Mouse (Mus musculus): Measurements from ENCODE around the gene Fbll1. TPM values are rescaled to one million over a fixed set of nuclear protein-coding genes. Genes with fewer than 3 reads are reported as not detected.

Fbll1 gene
- polyA plus RNA-seq, 1 experiment = not detected

DNA sequence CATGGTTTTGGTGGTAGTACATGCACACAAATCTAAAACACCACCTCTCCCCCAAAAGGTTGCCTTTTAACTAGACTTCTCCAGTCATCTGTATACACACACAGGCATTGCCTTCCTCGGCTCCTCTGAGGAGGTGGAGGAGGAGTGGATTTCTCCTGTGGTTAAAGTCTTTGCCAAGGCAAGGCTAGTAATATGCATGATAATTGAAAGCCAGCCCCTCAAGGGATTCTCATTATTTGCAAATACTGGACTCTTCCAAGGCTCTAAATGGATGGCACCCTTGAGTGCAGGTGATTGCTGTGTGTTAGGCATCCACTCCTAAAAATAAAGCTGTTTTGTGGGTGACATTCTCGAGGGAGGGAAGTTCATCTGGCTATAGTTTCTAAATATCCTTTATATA lies 10.2 kb downstream of the Fbll1 start:
- no peak overlapping the region for H3K27ac ChIP-seq (ENCODE audit: insufficient read depth, low read length)
- no peak overlapping the region for H3K9ac ChIP-seq (ENCODE audit: low read depth, poor library complexity, severe bottlenecking)
- H3K4me3 ChIP-seq (ENCODE audit: low read depth, low read length) = no peak overlapping the region
- H3K27me3 ChIP-seq (ENCODE audit: control insufficient read depth, insufficient read depth, low read length, poor library complexity, severe bottlenecking) = no peaks in the 10 kb centered on the region
- no peaks in the 10 kb centered on the region for H3K4me1 ChIP-seq (ENCODE audit: control insufficient read depth, insufficient read depth, low read length)
- no peaks in the 10 kb centered on the region for H3K9me3 ChIP-seq (replicated peaks; ENCODE audit: control insufficient read depth, insufficient read depth, low read length, poor library complexity, severe bottlenecking)
- peaks cover 37% of the 10 kb centered on the region for H3K36me3 ChIP-seq (ENCODE audit: control insufficient read depth, insufficient read depth, low read length, poor library complexity, severe bottlenecking)
- no peak for TF ChIP-seq CTCF (IDR thresholded peaks at IDR 0.05; ENCODE audit: low read depth, low read length)
- TF ChIP-seq EP300 (IDR thresholded peaks at IDR 0.05; ENCODE audit: insufficient read depth, low read depth, low read length) = no peak

DNA sequence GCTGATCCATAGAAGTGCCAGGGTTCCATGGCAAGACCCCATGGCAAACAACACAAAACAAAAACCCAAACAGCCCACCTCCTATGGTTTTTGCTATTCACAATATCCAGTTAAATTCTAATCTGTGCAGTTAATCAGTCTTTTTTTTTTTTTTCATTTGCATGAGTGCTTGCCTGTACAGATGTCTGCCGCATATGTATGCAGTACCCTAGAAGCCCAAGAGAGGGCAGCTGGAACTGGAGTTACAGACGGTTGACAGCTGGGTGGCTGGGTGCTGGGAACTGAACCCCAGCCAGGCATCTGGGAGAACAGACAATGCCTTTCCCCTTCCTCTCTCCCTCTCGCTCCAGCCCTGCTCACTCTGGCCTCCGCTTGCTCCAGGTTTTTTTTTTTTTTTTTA lies 14.1 kb downstream of the Fbll1 start:
- Histone ChIP-seq H3K27ac (ENCODE audit: insufficient read depth, low read length) (no peak overlapping the region), H3K4me1 (ENCODE audit: control insufficient read depth, insufficient read depth, low read length) (no peaks in the 10 kb centered on the region), H3K9me3 (replicated peaks; ENCODE audit: control insufficient read depth, insufficient read depth, low read length, poor library complexity, severe bottlenecking) (no peaks in the 10 kb centered on the region), H3K4me3 (ENCODE audit: low read depth, low read length) (no peak overlapping the region), H3K27me3 (ENCODE audit: control insufficient read depth, insufficient read depth, low read length, poor library complexity, severe bottlenecking) (no peaks in the 10 kb centered on the region), H3K9ac (ENCODE audit: low read depth, poor library complexity, severe bottlenecking) (no peak overlapping the region), H3K36me3 (ENCODE audit: control insufficient read depth, insufficient read depth, low read length, poor library complexity, severe bottlenecking) (peaks cover 52% of the 10 kb centered on the region)
- TF ChIP-seq POLR2A (IDR thresholded peaks at IDR 0.05; ENCODE audit: insufficient read depth, low read length) = no peak
- TF ChIP-seq CTCF (IDR thresholded peaks at IDR 0.05; ENCODE audit: low read depth, low read length) = no peak
- TF ChIP-seq EP300 (IDR thresholded peaks at IDR 0.05; ENCODE audit: insufficient read depth, low read depth, low read length) = no peak

- H3K36me3 ChIP-seq (ENCODE audit: control insufficient read depth, insufficient read depth, low read length, poor library complexity, severe bottlenecking) = peaks cover 52% of the 10 kb centered on the region
- no peaks in the 10 kb centered on the region for H3K4me1 ChIP-seq (ENCODE audit: control insufficient read depth, insufficient read depth, low read length)
- H3K27me3 ChIP-seq (ENCODE audit: control insufficient read depth, insufficient read depth, low read length, poor library complexity, severe bottlenecking) = no peaks in the 10 kb centered on the region
- no peak overlapping the region for H3K27ac ChIP-seq (ENCODE audit: insufficient read depth, low read length)
- H3K9ac ChIP-seq (ENCODE audit: low read depth, poor library complexity, severe bottlenecking) = no peak overlapping the region
- H3K4me3 ChIP-seq (ENCODE audit: low read depth, low read length) = no peak overlapping the region
- no peaks in the 10 kb centered on the region for H3K9me3 ChIP-seq (replicated peaks; ENCODE audit: control insufficient read depth, insufficient read depth, low read length, poor library complexity, severe bottlenecking)
- TF ChIP-seq POLR2A (IDR thresholded peaks at IDR 0.05; ENCODE audit: insufficient read depth, low read length) (no peak), CTCF (IDR thresholded peaks at IDR 0.05; ENCODE audit: low read depth, low read length) (no peak), EP300 (IDR thresholded peaks at IDR 0.05; ENCODE audit: insufficient read depth, low read depth, low read length) (no peak)
These were observed 14.7 kb downstream of the Fbll1 start for GRCm38 (mm10) chr11:35784002-35784401.

DNA sequence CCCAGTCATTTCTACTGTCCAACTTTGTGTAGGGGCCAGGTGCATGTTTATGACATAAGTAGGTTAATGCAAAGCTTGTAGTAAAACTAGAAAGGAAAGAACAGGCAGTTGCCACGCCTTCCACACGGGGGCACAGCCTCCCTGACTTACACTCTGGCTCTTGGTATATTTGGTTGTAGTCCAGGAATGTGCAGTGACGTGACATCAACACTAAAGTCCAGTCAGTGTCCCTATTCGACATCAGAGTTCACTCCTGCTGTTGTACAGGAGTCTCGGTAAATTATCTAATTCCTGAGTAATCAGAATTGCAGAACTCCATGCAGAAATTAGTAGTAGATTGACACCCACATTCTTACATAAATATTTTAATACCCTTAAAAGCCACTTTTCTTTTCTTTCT lies 15.6 kb downstream of the Fbll1 start:
- H3K27me3 ChIP-seq (ENCODE audit: control insufficient read depth, insufficient read depth, low read length, poor library complexity, severe bottlenecking) = no peaks in the 10 kb centered on the region
- H3K9me3 ChIP-seq (replicated peaks; ENCODE audit: control insufficient read depth, insufficient read depth, low read length, poor library complexity, severe bottlenecking) = no peaks in the 10 kb centered on the region
- H3K36me3 ChIP-seq (ENCODE audit: control insufficient read depth, insufficient read depth, low read length, poor library complexity, severe bottlenecking) = peaks cover 59% of the 10 kb centered on the region
- no peaks in the 10 kb centered on the region for H3K4me1 ChIP-seq (ENCODE audit: control insufficient read depth, insufficient read depth, low read length)
- no peak overlapping the region for H3K9ac ChIP-seq (ENCODE audit: low read depth, poor library complexity, severe bottlenecking)
- TF ChIP-seq EP300 (IDR thresholded peaks at IDR 0.05; ENCODE audit: insufficient read depth, low read depth, low read length) (no peak), POLR2A (IDR thresholded peaks at IDR 0.05; ENCODE audit: insufficient read depth, low read length) (no peak), CTCF (IDR thresholded peaks at IDR 0.05; ENCODE audit: low read depth, low read length) (no peak)
- no peak overlapping the region for H3K4me3 ChIP-seq (ENCODE audit: low read depth, low read length)
- no peak overlapping the region for H3K27ac ChIP-seq (ENCODE audit: insufficient read depth, low read length)

GRCm38 (mm10) chr11:35782444-35782843 lies 16.2 kb downstream of the Fbll1 start:
- H3K36me3 ChIP-seq (ENCODE audit: control insufficient read depth, insufficient read depth, low read length, poor library complexity, severe bottlenecking) = peaks cover 64% of the 10 kb centered on the region

GRCm38 (mm10) chr11:35780336-35780735 lies 18.3 kb downstream of the Fbll1 start:
- peaks cover 75% of the 10 kb centered on the region for H3K36me3 ChIP-seq (ENCODE audit: control insufficient read depth, insufficient read depth, low read length, poor library complexity, severe bottlenecking)
- no peak overlapping the region for H3K27ac ChIP-seq (ENCODE audit: insufficient read depth, low read length)
- no peaks in the 10 kb centered on the region for H3K9me3 ChIP-seq (replicated peaks; ENCODE audit: control insufficient read depth, insufficient read depth, low read length, poor library complexity, severe bottlenecking)
- no peaks in the 10 kb centered on the region for H3K27me3 ChIP-seq (ENCODE audit: control insufficient read depth, insufficient read depth, low read length, poor library complexity, severe bottlenecking)
- no peak overlapping the region for H3K4me3 ChIP-seq (ENCODE audit: low read depth, low read length)
- TF ChIP-seq CTCF (IDR thresholded peaks at IDR 0.05; ENCODE audit: low read depth, low read length) = no peak
- TF ChIP-seq POLR2A (IDR thresholded peaks at IDR 0.05; ENCODE audit: insufficient read depth, low read length) = no peak
- TF ChIP-seq EP300 (IDR thresholded peaks at IDR 0.05; ENCODE audit: insufficient read depth, low read depth, low read length) = no peak
- no peak overlapping the region for H3K9ac ChIP-seq (ENCODE audit: low read depth, poor library complexity, severe bottlenecking)
- H3K4me1 ChIP-seq (ENCODE audit: control insufficient read depth, insufficient read depth, low read length) = no peaks in the 10 kb centered on the region

More at GRCm38 (mm10) chr11:35782444-35782843, 16.2 kb downstream of the Fbll1 start:
- Histone ChIP-seq H3K27me3 (ENCODE audit: control insufficient read depth, insufficient read depth, low read length, poor library complexity, severe bottlenecking) (no peaks in the 10 kb centered on the region), H3K27ac (ENCODE audit: insufficient read depth, low read length) (no peak overlapping the region), H3K4me1 (ENCODE audit: control insufficient read depth, insufficient read depth, low read length) (no peaks in the 10 kb centered on the region), H3K9ac (ENCODE audit: low read depth, poor library complexity, severe bottlenecking) (no peak overlapping the region), H3K4me3 (ENCODE audit: low read depth, low read length) (no peak overlapping the region), H3K9me3 (replicated peaks; ENCODE audit: control insufficient read depth, insufficient read depth, low read length, poor library complexity, severe bottlenecking) (no peaks in the 10 kb centered on the region)
- TF ChIP-seq POLR2A (IDR thresholded peaks at IDR 0.05; ENCODE audit: insufficient read depth, low read length) = no peak
- no peak for TF ChIP-seq CTCF (IDR thresholded peaks at IDR 0.05; ENCODE audit: low read depth, low read length)
- TF ChIP-seq EP300 (IDR thresholded peaks at IDR 0.05; ENCODE audit: insufficient read depth, low read depth, low read length) = no peak
